ENCODE assay signal across 8 mouse cellular contexts in genomic region chr7:105787285-105788140, GRCm38 (mm10). TPM values are rescaled to one million over a fixed set of nuclear protein-coding genes. Genes with fewer than 3 reads are reported as not detected.
DNase-seq lines count a peak whose midpoint lies in the region; ATAC-seq lines count a peak whose summit lies in the region.

Gene Dchs1, minus strand, starts transcription at chr7:105787654.

- intact Hi-C loops in gastrocnemius, postnatal 36 days (cut with DNase I), result no loop called here
- intact Hi-C loops in heart, postnatal 36 days (cut with DNase I), result loop anchor here (1.0 kb wide), 1 partner anchor 19 kb away; no protein-coding TSS in a partner anchor

- H3K9me3 ChIP-seq in embryonic facial prominence, embryonic 10.5 days, result no peaks in the 10 kb centered on the region
- no peaks in the 10 kb centered on the region for H3K9me3 ChIP-seq in limb, embryonic 15.5 days
- H3K9me3 ChIP-seq in neural tube, embryonic 11.5 days (ENCODE audit: control insufficient read depth, low read length), result no peaks in the 10 kb centered on the region

- H3K9ac ChIP-seq in limb, embryonic 15.5 days, result peak within 1 kb of the TSS; percentile 92
- peak within 1 kb of the TSS; percentile 99 for H3K9ac ChIP-seq in neural tube, embryonic 11.5 days (ENCODE audit: low read length)

- H3K4me3 ChIP-seq in embryonic facial prominence, embryonic 10.5 days, result peak within 1 kb of the TSS; percentile 87
- H3K4me3 ChIP-seq in limb, embryonic 15.5 days, result peak within 1 kb of the TSS; percentile 93
- H3K4me3 ChIP-seq in neural tube, embryonic 11.5 days (ENCODE audit: low read depth, low read length), result peak within 1 kb of the TSS; percentile 91

- DNase-seq in gastrocnemius, postnatal 10 days, result peak; percentile 44
- DNase-seq in gastrocnemius, postnatal 36 days, result no peak
- peak; percentile 17 for DNase-seq in CD4-positive helper T cell, adult 2 months (ENCODE audit: low read depth, low spot score)
- peak; percentile 86 for DNase-seq in embryonic facial prominence, embryonic 10.5 days (ENCODE audit: low spot score)
- DNase-seq in heart, postnatal 36 days, result peak; percentile 46 to 57
- DNase-seq in neural tube, embryonic 11.5 days (ENCODE audit: low spot score), result peak; percentile 74

- H3K4me1 ChIP-seq in embryonic facial prominence, embryonic 10.5 days, result peaks cover 57% of the 10 kb centered on the region
- peaks cover 41% of the 10 kb centered on the region for H3K4me1 ChIP-seq in limb, embryonic 15.5 days
- peaks cover 22% of the 10 kb centered on the region for H3K4me1 ChIP-seq in neural tube, embryonic 11.5 days (ENCODE audit: control insufficient read depth, insufficient read depth, low read length)

- peak within 1 kb of the TSS; percentile 99 for H3K27ac ChIP-seq in embryonic facial prominence, embryonic 10.5 days (replicated peaks)
- peak within 1 kb of the TSS; percentile 93 for H3K27ac ChIP-seq in limb, embryonic 15.5 days
- H3K27ac ChIP-seq in neural tube, embryonic 11.5 days (ENCODE audit: low read depth, low read length), result peak within 1 kb of the TSS; percentile 93

- H3K36me3 ChIP-seq in embryonic facial prominence, embryonic 10.5 days (replicated peaks), result peaks cover 35% of the 10 kb centered on the region
- 0 out of 2 replicates have a peak, but pooled peaks cover 5% of the 10 kb centered on the region for H3K36me3 ChIP-seq in limb, embryonic 15.5 days
- H3K36me3 ChIP-seq in neural tube, embryonic 11.5 days (ENCODE audit: control insufficient read depth, insufficient read depth, low read length), result no peaks in the 10 kb centered on the region

- under 1% methylated on average over 93 of the region's 97 CpGs for WGBS in embryonic facial prominence, embryonic 10.5 days
- under 1% methylated on average over 68 of the region's 97 CpGs for WGBS in limb, embryonic 15.5 days
- WGBS in neural tube, embryonic 11.5 days, result under 1% methylated on average over 27 of the region's 97 CpGs

- H3K4me2 ChIP-seq in limb, embryonic 15.5 days, result peak within 1 kb of the TSS; percentile 67
- H3K4me2 ChIP-seq in neural tube, embryonic 11.5 days (ENCODE audit: low read depth), result peak within 1 kb of the TSS; percentile 63

- peak; percentile 70 for ATAC-seq in limb, embryonic 15.5 days (ENCODE audit: insufficient number of reproducible peaks, low FRiP score, low TSS enrichment, low read depth)
- ATAC-seq in neural tube, embryonic 11.5 days (ENCODE audit: insufficient read depth, low FRiP score, low TSS enrichment), result peak; percentile 77
- no peak for ATAC-seq in monocyte, adult 5-6 weeks (replicated peaks; ENCODE audit: insufficient number of reproducible peaks, low FRiP score, low TSS enrichment, poor library complexity, severe bottlenecking)

- peaks cover 34% of the 10 kb centered on the region for H3K27me3 ChIP-seq in embryonic facial prominence, embryonic 10.5 days (replicated peaks; ENCODE audit: low read depth, poor library complexity, severe bottlenecking)
- H3K27me3 ChIP-seq in limb, embryonic 15.5 days, result no peaks in the 10 kb centered on the region
- H3K27me3 ChIP-seq in neural tube, embryonic 11.5 days (ENCODE audit: control insufficient read depth, insufficient read depth, low read length), result no peaks in the 10 kb centered on the region

RNA-seq across cellular contexts. Expression of gene Dchs1, which starts in this region (rescaled TPM):
- 10 to 100 TPM; 17.9 to 27.1 TPM for total RNA-seq in gastrocnemius, postnatal 10 days (2021)
- total RNA-seq in gastrocnemius, postnatal 36 days (2021), result 1 to 10 TPM; 3.1 to 4.0 TPM
- polyA plus RNA-seq in embryonic facial prominence, embryonic 10.5 days (2016; fragmentation: Nextera tagmentation; extraction: Ambion mirVana), result 13.7 and 14.8 TPM in 2 replicates
- 1 to 10 TPM; 8.6 to 9.8 TPM for total RNA-seq in heart, postnatal 36 days (2021)
- 13.3 and 16.2 TPM in 2 replicates for polyA plus RNA-seq in limb, embryonic 15.5 days (2015; fragmentation: Nextera tagmentation; extraction: Ambion mirVana)
- polyA plus RNA-seq in neural tube, embryonic 11.5 days (2014; fragmentation: Nextera tagmentation; extraction: Ambion mirVana), result 21.1 and 22.3 TPM in 2 replicates
- total RNA-seq in monocyte, adult 5-6 weeks (2017), result not detected in 3 replicates

Comparison
In these comparisons a context has a peak if more than half of its experiments do, and no peak if none do; other contexts are left out.
1. DNase-seq: peak in gastrocnemius, postnatal 10 days (single experiment), CD4-positive helper T cell, adult 2 months (single experiment), embryonic facial prominence, embryonic 10.5 days (single experiment), heart, postnatal 36 days (2 of 2) and neural tube, embryonic 11.5 days (single experiment); none in gastrocnemius, postnatal 36 days (0 of 2).
2. Peak in every context shown above with its lines, with median percentiles within 50 percentile points of each other: H3K27ac ChIP-seq and H3K4me3 ChIP-seq.